Mouse (Mus musculus) liver, adult 2 months (tissue): ENCODE data around the gene Prr5l. TPM values are rescaled to one million over a fixed set of nuclear protein-coding genes. Genes with fewer than 3 reads are reported as not detected.

Experiments
- DNase-seq: peaks from one replicate; pipeline ENCODE4 v3.0.0-alpha.2; 2011; ENCODE audit warnings: low read depth, low spot score; ENCODE audit errors: extremely low read depth
- H3K27ac ChIP-seq: fragments of 200-500 bp; replicated peaks from 2 replicates; pipeline ENCODE4 v1.5.1; 2012; ENCODE audit warnings: low read depth, mild to moderate bottlenecking, control low read depth, inconsistent platforms, low read length; ENCODE audit not compliant: insufficient read depth
- H3K27me3 ChIP-seq: fragments of 200-500 bp; 2 replicates; pipeline ENCODE4 v1.6.1; 2012; ENCODE audit warnings: mild to moderate bottlenecking, moderate library complexity, low read length, inconsistent platforms; ENCODE audit not compliant: control insufficient read depth, insufficient read depth
- H3K36me3 ChIP-seq: fragments of 200-500 bp; 2 replicates; pipeline ENCODE4 v1.6.1; 2012; ENCODE audit warnings: low read length, inconsistent platforms; ENCODE audit not compliant: control insufficient read depth, insufficient read depth
- H3K4me1 ChIP-seq: fragments of 200-500 bp; 2 replicates; pipeline ENCODE4 v1.6.1; 2011; ENCODE audit warnings: low read length; ENCODE audit not compliant: control insufficient read depth, insufficient read depth
- H3K4me3 ChIP-seq: fragments of 200-500 bp; 2 replicates; pipeline ENCODE4 v1.5.1; 2011; ENCODE audit warnings: low read depth, mild to moderate bottlenecking, control low read depth, low read length, moderate library complexity; ENCODE audit not compliant: insufficient read depth
- H3K79me2 ChIP-seq: fragments of 200-500 bp; 2 replicates; pipeline ENCODE4 v1.6.1; 2012; ENCODE audit warnings: inconsistent platforms, mild to moderate bottlenecking, low read length, moderate library complexity; ENCODE audit not compliant: control insufficient read depth, insufficient read depth
- H3K9ac ChIP-seq: fragments of 200-500 bp; 2 replicates; pipeline ENCODE4 v1.6.1; 2012; ENCODE audit warnings: low read depth, mild to moderate bottlenecking, control low read depth, inconsistent platforms, low read length
- CTCF ChIP-seq: fragments of 200-500 bp; IDR thresholded peaks from 2 replicates; pipeline ENCODE4 v1.5.1; 2011; ENCODE audit warnings: low read depth, low read length, control low read depth
- POLR2A ChIP-seq: fragments of 200-500 bp; IDR thresholded peaks from 2 replicates; pipeline ENCODE4 v1.6.1; 2011; ENCODE audit warnings: low read length, control low read depth; ENCODE audit not compliant: insufficient read depth; ENCODE audit errors: extremely low read depth
- WGBS: fragments of 180-500 bp; shearing (Covaris S2); methylation state at CpG from one replicate; pipeline ENCODE4 v1.1.7; 2018; 5-methylcytosine and 5-hydroxymethylcytosine counted together
- polyA plus RNA-seq: library from polyadenylated mRNA; depleted of rRNA; stranded (reverse); fragments of >200 nt; gene quantifications from 2 replicates; pipeline ENCODE4 v1.2.3, GENCODE M21; 2012
- total RNA-seq: library from RNA; depleted of rRNA; stranded (reverse); fragments of >200 nt; gene quantifications from 2 replicates; pipeline ENCODE4 v1.2.3, GENCODE M21; 2014

Prr5l gene
- total and polyA plus RNA-seq, 2 experiments: 0.72 to 1.4 TPM

DNA sequence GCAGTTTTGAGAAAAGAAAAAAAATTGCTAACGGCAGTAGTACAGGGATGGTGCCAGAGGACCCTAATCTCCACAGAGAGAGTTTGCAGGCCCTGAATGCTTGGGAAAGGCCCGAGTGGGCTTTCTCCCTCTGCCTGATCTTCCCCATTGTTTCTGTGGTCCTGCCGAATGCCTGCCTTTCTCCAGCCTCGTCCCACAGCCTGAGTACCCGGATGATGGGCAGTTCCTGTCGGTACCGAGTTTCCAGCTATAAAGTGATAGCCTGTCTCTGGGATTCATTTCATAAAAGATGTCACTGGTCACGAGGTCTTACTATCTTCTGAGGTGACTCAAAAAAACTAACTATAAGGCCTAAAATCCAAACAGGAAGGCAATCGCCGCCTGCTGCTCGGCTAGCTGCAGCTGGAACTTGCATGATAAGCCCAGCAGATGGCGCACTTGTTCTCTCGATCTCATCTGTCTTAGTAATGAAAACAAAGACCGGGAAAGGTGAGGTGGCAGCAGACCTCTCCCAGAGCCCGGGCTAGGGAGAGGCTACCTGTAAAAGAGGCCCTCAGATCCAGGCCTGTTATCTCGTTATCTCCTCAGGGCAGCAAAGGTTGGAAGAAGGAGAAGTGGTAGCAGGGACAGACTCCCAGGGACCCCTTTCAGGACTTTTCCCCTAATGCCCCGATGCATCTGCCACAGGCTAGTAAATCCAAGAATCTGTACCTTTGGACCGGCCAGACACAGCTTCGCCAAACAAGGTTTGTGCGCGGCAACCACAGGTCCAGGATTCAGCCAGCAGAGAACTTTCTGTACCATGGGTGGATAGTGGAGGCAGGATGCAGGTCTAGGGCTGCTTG, 22.9 kb upstream of the Prr5l start:
- H3K36me3 ChIP-seq: no peaks in the 10 kb centered on the region
- WGBS: 22% methylated on average over 21 of the region's 21 CpGs
- H3K27ac ChIP-seq: no peak overlapping the region
- peak; percentile 78 for DNase-seq
- H3K4me1 ChIP-seq: peaks cover 7% of the 10 kb centered on the region; the same call in 1 of the 2 replicates
- no peaks in the 10 kb centered on the region for H3K79me2 ChIP-seq
- no peak overlapping the region for H3K4me3 ChIP-seq
- no peak overlapping the region for H3K9ac ChIP-seq
- no peak for TF ChIP-seq POLR2A
- TF ChIP-seq CTCF: peak; percentile 89
- H3K27me3 ChIP-seq: no peaks in the 10 kb centered on the region

DNA sequence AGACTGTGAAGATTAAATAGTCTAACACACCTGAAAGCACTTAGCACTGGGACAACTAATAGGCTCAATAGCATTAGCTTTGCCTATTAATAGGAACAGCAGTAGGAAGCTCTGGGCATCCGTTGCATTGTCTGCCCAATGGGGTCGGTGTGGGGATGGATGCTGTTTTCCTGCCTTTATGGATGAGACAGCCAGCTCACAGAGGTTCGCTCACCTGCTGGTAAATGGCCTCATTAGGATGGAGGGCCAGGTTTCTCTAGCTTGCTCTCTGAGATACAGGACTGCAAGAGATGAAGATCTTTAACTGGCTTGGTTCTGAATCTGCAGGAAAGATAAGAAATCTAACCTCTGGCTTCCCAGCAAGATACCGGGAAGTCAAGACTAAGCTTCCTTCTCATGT, 19.4 kb upstream of the Prr5l start:
- Histone ChIP-seq H3K4me1 (peaks cover 7% of the 10 kb centered on the region; the same call in 1 of the 2 replicates), H3K27me3 (no peaks in the 10 kb centered on the region), H3K79me2 (no peaks in the 10 kb centered on the region), H3K27ac (no peak overlapping the region), H3K9ac (no peak overlapping the region), H3K36me3 (peaks cover under 1% of the 10 kb centered on the region; the same call in 1 of the 2 replicates), H3K4me3 (no peak overlapping the region)
- no peak for DNase-seq
- 89% methylated on average over 4 of the region's 4 CpGs for WGBS
- no peak for TF ChIP-seq POLR2A

DNA sequence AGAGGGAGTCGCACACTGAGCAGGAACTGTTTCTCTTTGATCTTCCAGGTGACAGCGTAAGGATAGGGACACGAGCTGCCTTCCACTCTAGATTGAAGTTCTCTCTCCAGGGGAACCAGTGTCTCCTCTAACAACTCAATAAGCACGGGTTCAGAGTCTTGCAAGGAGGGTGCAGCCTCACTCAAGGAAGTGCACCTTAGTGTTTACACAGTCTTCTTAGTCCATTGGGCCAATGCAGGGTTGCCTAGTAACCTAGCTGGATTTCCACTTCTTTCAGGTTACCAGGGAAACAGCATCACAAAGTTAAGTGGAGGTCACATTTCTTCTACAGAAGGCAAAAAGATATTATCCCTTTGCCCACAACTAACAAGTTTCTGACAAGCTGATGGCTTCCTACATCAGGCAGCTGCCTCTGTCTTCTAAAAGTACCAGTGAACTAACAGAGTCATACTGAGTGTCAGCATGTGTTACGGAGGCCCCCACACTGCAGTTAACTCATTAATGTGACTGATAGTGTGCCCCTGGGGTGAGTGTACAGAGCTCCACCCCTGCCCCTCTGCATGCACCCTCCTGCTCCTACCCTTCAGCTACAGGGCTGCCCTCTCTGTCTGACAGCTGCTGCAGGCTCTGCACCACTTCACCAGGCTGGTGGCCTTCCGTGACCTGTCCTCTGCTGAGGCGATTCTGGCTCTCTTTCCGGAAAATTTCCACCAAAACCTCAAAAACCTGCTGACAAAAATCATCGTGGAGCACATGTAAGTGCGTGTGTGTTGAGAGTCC, 13.8 kb upstream of the Prr5l start:
- no peak overlapping the region for H3K9ac ChIP-seq
- no peak for DNase-seq
- TF ChIP-seq POLR2A (no peak), CTCF (no peak)
- no peaks in the 10 kb centered on the region for H3K4me1 ChIP-seq
- no peak overlapping the region for H3K4me3 ChIP-seq
- no peak overlapping the region for H3K27ac ChIP-seq
- peaks cover 8% of the 10 kb centered on the region; the same call in 1 of the 2 replicates for H3K79me2 ChIP-seq
- peaks cover 4% of the 10 kb centered on the region; the same call in 1 of the 2 replicates for H3K36me3 ChIP-seq
- WGBS: 84% methylated on average over 10 of the region's 10 CpGs
- H3K27me3 ChIP-seq: no peaks in the 10 kb centered on the region

- Histone ChIP-seq H3K9ac (no peak overlapping the region), H3K27me3 (no peaks in the 10 kb centered on the region), H3K79me2 (peaks cover 12% of the 10 kb centered on the region; the same call in 1 of the 2 replicates), H3K36me3 (peaks cover 4% of the 10 kb centered on the region; the same call in 1 of the 2 replicates), H3K4me3 (no peak overlapping the region), H3K27ac (no peak overlapping the region), H3K4me1 (no peaks in the 10 kb centered on the region)
- TF ChIP-seq CTCF (no peak), POLR2A (no peak)
- DNase-seq: no peak
- 89% methylated on average over 3 of the region's 3 CpGs for WGBS
These were observed 11.3 kb upstream of the Prr5l start for GRCm38 (mm10) chr2:101894126-101894525.

DNA sequence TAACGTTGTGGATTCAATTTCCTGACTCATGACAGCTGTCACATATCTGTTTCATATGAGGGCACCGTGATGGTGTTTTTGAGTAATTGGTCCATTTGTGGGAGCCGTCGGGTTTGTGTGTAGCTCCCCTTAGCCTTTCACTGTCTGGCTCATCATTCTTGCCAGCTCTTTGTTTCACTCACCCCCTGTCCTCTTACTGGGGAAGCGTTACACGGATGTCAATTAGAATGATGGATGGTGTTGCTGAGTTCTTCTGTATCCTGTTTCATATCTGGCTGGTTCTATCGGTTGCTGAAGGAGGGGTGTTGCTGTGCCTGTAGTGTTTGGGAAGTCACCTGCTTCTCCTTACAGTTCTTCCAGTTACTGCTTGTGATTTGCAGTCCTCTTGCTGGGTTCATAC, 8.3 kb upstream of the Prr5l start:
- Histone ChIP-seq H3K27ac (no peak overlapping the region), H3K4me1 (0 out of 2 replicates have a peak, but pooled peaks cover 3% of the 10 kb centered on the region), H3K27me3 (no peaks in the 10 kb centered on the region), H3K79me2 (peaks cover 22% of the 10 kb centered on the region; the same call in 1 of the 2 replicates), H3K9ac (no peak overlapping the region), H3K4me3 (no peak overlapping the region), H3K36me3 (no peaks in the 10 kb centered on the region; the same call in 1 of the 2 replicates)
- TF ChIP-seq CTCF (no peak), POLR2A (no peak)
- DNase-seq: no peak
- 75% methylated on average over 7 of the region's 7 CpGs for WGBS
